Mouse (Mus musculus) CH12.LX (cell line): Measurements from ENCODE around the gene Atp9a. TPM values are rescaled to one million over a fixed set of nuclear protein-coding genes. Genes with fewer than 3 reads are reported as not detected.

Source experiments
- DNase-seq: peaks from one replicate; pipeline ENCODE4 v3.0.0-alpha.2; 2013; ENCODE audit errors: extremely low read depth
- H3K27ac ChIP-seq: 2 replicates; pipeline ENCODE4 v1.5.1; 2012; ENCODE audit warnings: low read depth, mild to moderate bottlenecking, control low read depth, moderate library complexity; ENCODE audit not compliant: insufficient read depth
- H3K27me3 ChIP-seq: replicated peaks from 2 replicates; pipeline ENCODE3; 2012; ENCODE audit warnings: inconsistent platforms
- H3K36me3 ChIP-seq, 2 experiments: replicated peaks in 1 of 2; 2 replicates each; pipeline versions ENCODE3 to v1.6.1; 2012; ENCODE audit warnings: inconsistent platforms in 1 of 2, low read length in 1 of 2, mild to moderate bottlenecking in 1 of 2, mixed read lengths in 1 of 2, moderate library complexity in 1 of 2; ENCODE audit not compliant: control insufficient read depth in 1 of 2, insufficient read depth in 1 of 2
- H3K4me1 ChIP-seq, 2 experiments: 2 replicates each; pipeline ENCODE4 v1.6.1; 2012; ENCODE audit warnings: inconsistent platforms in 1 of 2, moderate library complexity in 1 of 2; ENCODE audit not compliant: insufficient read depth in 2 of 2, control insufficient read depth in 1 of 2
- H3K4me2 ChIP-seq: 2 replicates; pipeline ENCODE4 v1.6.1; 2012; ENCODE audit warnings: low read depth, mild to moderate bottlenecking, control low read depth; ENCODE audit not compliant: poor library complexity, insufficient read depth, severe bottlenecking
- H3K4me3 ChIP-seq, 3 experiments: fragments of 150-350 bp in 1 of 3; sonication (generic) in 1 of 3; replicated peaks in 1 of 3; 2 replicates each; pipeline versions ENCODE3 to v1.5.1; 2011 to 2012; ENCODE audit warnings: low read depth in 2 of 3, low read length in 2 of 3, mild to moderate bottlenecking in 2 of 3, moderate library complexity in 2 of 3, control low read depth in 1 of 3, improper control_type of control experiment in 1 of 3, inconsistent platforms in 1 of 3, mixed read lengths in 1 of 3; ENCODE audit not compliant: poor library complexity in 1 of 3
- H3K79me2 ChIP-seq: replicated peaks from 2 replicates; pipeline ENCODE4 v1.6.1; 2012; ENCODE audit warnings: mild to moderate bottlenecking, moderate library complexity; ENCODE audit not compliant: control insufficient read depth, poor library complexity, insufficient read depth, severe bottlenecking; ENCODE audit errors: extremely low read depth
- H3K9ac ChIP-seq: 2 replicates; pipeline ENCODE4 v1.6.1; 2012; ENCODE audit warnings: low read depth, mild to moderate bottlenecking, control low read depth, moderate library complexity; ENCODE audit not compliant: insufficient read depth
- H3K9me3 ChIP-seq: replicated peaks from 2 replicates; pipeline ENCODE3; 2012; ENCODE audit warnings: low read length, inconsistent platforms, mixed read lengths
- BHLHE40 ChIP-seq: IDR thresholded peaks from 2 replicates; pipeline ENCODE4 v1.6.1; 2011; ENCODE audit warnings: mild to moderate bottlenecking, low read depth, low read length, improper control_type of control experiment
- CHD1 ChIP-seq: IDR thresholded peaks from 2 replicates; pipeline ENCODE4 v1.6.1; 2012; ENCODE audit warnings: low read depth, low read length, improper control_type of control experiment, inconsistent platforms
- CTCF ChIP-seq, 2 experiments: IDR thresholded peaks in 1 of 2; conservative IDR thresholded peaks in 1 of 2; 2 replicates each; pipeline ENCODE4 v1.5.1; 2011 to 2012; ENCODE audit warnings: low read depth in 2 of 2, low read length in 2 of 2, improper control_type of control experiment in 1 of 2, inconsistent platforms in 1 of 2, mild to moderate bottlenecking in 1 of 2, moderate library complexity in 1 of 2
- ELF1 ChIP-seq: IDR thresholded peaks from 2 replicates; pipeline ENCODE4 v1.6.1; 2014; ENCODE audit warnings: low read depth, mild to moderate bottlenecking, inconsistent platforms, low read length, improper control_type of control experiment
- EP300 ChIP-seq: IDR thresholded peaks from 2 replicates; pipeline ENCODE4 v1.6.1; 2011; ENCODE audit warnings: low read length, improper control_type of control experiment
- HCFC1 ChIP-seq: IDR thresholded peaks from 2 replicates; pipeline ENCODE4 v1.6.1; 2012; ENCODE audit warnings: low read depth, mild to moderate bottlenecking, inconsistent platforms, low read length, improper control_type of control experiment
- IRF4 ChIP-seq: IDR thresholded peaks from 2 replicates; pipeline ENCODE4 v1.6.1; 2014; ENCODE audit warnings: low read depth, mild to moderate bottlenecking, inconsistent platforms, low read length, improper control_type of control experiment
- JUN ChIP-seq: IDR thresholded peaks from 2 replicates; pipeline ENCODE4 v1.6.1; 2011; ENCODE audit warnings: low read depth, mild to moderate bottlenecking, low read length, improper control_type of control experiment, moderate library complexity; ENCODE audit not compliant: insufficient read depth
- MAFK ChIP-seq: IDR thresholded peaks from 2 replicates; pipeline ENCODE4 v1.6.1; 2011; ENCODE audit warnings: low read length, improper control_type of control experiment; ENCODE audit not compliant: insufficient replicate concordance
- MAX ChIP-seq: IDR thresholded peaks from 2 replicates; pipeline ENCODE4 v1.6.1; 2011; ENCODE audit warnings: low read length, improper control_type of control experiment
- MXI1 ChIP-seq: IDR thresholded peaks from 2 replicates; pipeline ENCODE4 v1.6.1; 2011; ENCODE audit warnings: mild to moderate bottlenecking, low read depth, low read length, improper control_type of control experiment
- PAX5 ChIP-seq: IDR thresholded peaks from 2 replicates; pipeline ENCODE4 v1.6.1; 2012; ENCODE audit warnings: low read length, inconsistent platforms, mixed read lengths
- RCOR1 ChIP-seq: conservative IDR thresholded peaks from 2 replicates; pipeline ENCODE4 v1.6.1; 2012; ENCODE audit warnings: low read depth, mild to moderate bottlenecking, inconsistent platforms, low read length, improper control_type of control experiment
- ZKSCAN1 ChIP-seq: IDR thresholded peaks from 2 replicates; pipeline ENCODE4 v1.6.1; 2012; ENCODE audit warnings: low read depth, inconsistent platforms, low read length, improper control_type of control experiment, borderline replicate concordance
- dilution Hi-C: fragments of 300-500 bp; cut with MboI; formaldehyde crosslinking; loops from 2 replicates; pipeline ENCODE4 v1.14.3; 2020; ENCODE audit warnings: low sequenced_read_pairs; ENCODE audit not compliant: extremely low pct_unique_long_range_greater_than_20kb, extremely low pct_ligation_motif_present
- in situ Hi-C: fragments of 300-500 bp; cut with MboI; formaldehyde crosslinking; loops from 3 replicates; pipeline ENCODE4 v1.14.3; 2019; ENCODE audit warnings: low sequenced_read_pairs, low pct_ligation_motif_present, low pct_unique_long_range_greater_than_20kb, mixed read lengths
- polyA plus RNA-seq: library from polyadenylated mRNA; unstranded; fragments of >175 nt; gene quantifications from 2 replicates; pipeline ENCODE4 v1.2.1, GENCODE M21; 2012; ENCODE audit warnings: low read depth; ENCODE audit not compliant: insufficient read length
- total RNA-seq, 2 experiments: library from RNA; depleted of rRNA; stranded (reverse); fragments of 300-350 nt in 1 of 2; fragments of >200 nt in 1 of 2; gene quantifications; 2 replicates each; pipeline ENCODE4 v1.2.3; 2012 to 2014

Atp9a gene
- total and polyA plus RNA-seq, 3 experiments, result 18.9 to 43.7 (median 40.1) TPM

GRCm38 (mm10) chr2:168679381-168680199 lies 62.6 kb downstream of the Atp9a start:
- no peak overlapping the region for H3K9ac ChIP-seq
- no peak for TF ChIP-seq MAFK
- no peak for TF ChIP-seq IRF4
- no peak for TF ChIP-seq HCFC1
- TF ChIP-seq MAX, result no peak
- TF ChIP-seq ZKSCAN1, result no peak
- no peak for TF ChIP-seq CTCF (conservative IDR thresholded peaks at IDR 0.05 in 1 of 2, IDR thresholded peaks at IDR 0.05 in 1 of 2; ENCODE audit: low read depth in 2 of 2, low read length in 2 of 2)
- TF ChIP-seq MXI1, result no peak
- TF ChIP-seq CHD1, result no peak
- no peak for TF ChIP-seq EP300
- peaks cover 15% of the 10 kb centered on the region for H3K27me3 ChIP-seq
- no peak for DNase-seq
- peaks cover 0 to 8% of the 10 kb centered on the region in 2 experiments; a peak in 2 of 4 replicates for H3K4me1 ChIP-seq
- H3K9me3 ChIP-seq, result peaks cover 13% of the 10 kb centered on the region
- no peaks in the 10 kb centered on the region for H3K36me3 ChIP-seq
- dilution Hi-C loops, result no loop called here
- no peaks in the 10 kb centered on the region for H3K79me2 ChIP-seq
- no peak overlapping the region for H3K27ac ChIP-seq
- no peak overlapping the region for H3K4me2 ChIP-seq
- in situ Hi-C loops, result loop anchor here (10.0 kb wide), 1 partner anchor 185 kb away; no protein-coding TSS in a partner anchor
- H3K4me3 ChIP-seq, result no peak overlapping the region

GRCm38 (mm10) chr2:168678662-168679294 lies 63.4 kb downstream of the Atp9a start:
- in situ Hi-C loops (no loop called here), dilution Hi-C loops (no loop called here)
- DNase-seq, result no peak
- Histone ChIP-seq H3K4me2 (no peak overlapping the region), H3K27ac (no peak overlapping the region), H3K79me2 (no peaks in the 10 kb centered on the region), H3K4me1 (peaks cover 0 to 7% of the 10 kb centered on the region in 2 experiments; a peak in 2 of 4 replicates), H3K9ac (no peak overlapping the region), H3K4me3 (no peak overlapping the region), H3K27me3 (peaks cover 11% of the 10 kb centered on the region), H3K36me3 (no peaks in the 10 kb centered on the region), H3K9me3 (peaks cover 13% of the 10 kb centered on the region)
- TF ChIP-seq IRF4 (no peak), ELF1 (no peak), BHLHE40 (no peak)
- TF ChIP-seq, all 38 proteins: peak for 0

- H3K9me3 ChIP-seq, result peaks cover 13% of the 10 kb centered on the region
- peaks cover 6% of the 10 kb centered on the region for H3K27me3 ChIP-seq
- no peaks in the 10 kb centered on the region for H3K36me3 ChIP-seq
- H3K79me2 ChIP-seq, result no peaks in the 10 kb centered on the region
- no peak overlapping the region for H3K4me3 ChIP-seq
- no peak overlapping the region for H3K27ac ChIP-seq
- dilution Hi-C loops, result no loop called here
- no peak overlapping the region for H3K4me2 ChIP-seq
- TF ChIP-seq PAX5 (no peak), JUN (no peak), RCOR1 (no peak), CHD1 (no peak)
- TF ChIP-seq, all 38 proteins: peak for 0
- Histone ChIP-seq H3K9ac (no peak overlapping the region), H3K4me1 (no peaks in the 10 kb centered on the region)
- no peak for DNase-seq
- in situ Hi-C loops, result no loop called here
Observed at GRCm38 (mm10) chr2:168677650-168678049, 64.6 kb downstream of the Atp9a start.
